Mouse (Mus musculus) T-helper 2 cell (primary cell): Measurements from ENCODE around the gene Ankrd24.

Source experiments
- in situ Hi-C: fragments of 300-600 bp; cut with MboI, MseI; formaldehyde crosslinking; loops from one replicate; pipeline ENCODE4 v1.15.1; 2025; ENCODE audit warnings: high pct_unique_total_duplicates

The Ankrd24 gene

GRCm38 (mm10) chr10:81604968-81605665 is 23.2 kb upstream of the Ankrd24 start:
- in situ Hi-C loops, result loop anchor here (5.0 kb wide), 1 partner anchor 38 kb away; no protein-coding TSS in a partner anchor

DNA sequence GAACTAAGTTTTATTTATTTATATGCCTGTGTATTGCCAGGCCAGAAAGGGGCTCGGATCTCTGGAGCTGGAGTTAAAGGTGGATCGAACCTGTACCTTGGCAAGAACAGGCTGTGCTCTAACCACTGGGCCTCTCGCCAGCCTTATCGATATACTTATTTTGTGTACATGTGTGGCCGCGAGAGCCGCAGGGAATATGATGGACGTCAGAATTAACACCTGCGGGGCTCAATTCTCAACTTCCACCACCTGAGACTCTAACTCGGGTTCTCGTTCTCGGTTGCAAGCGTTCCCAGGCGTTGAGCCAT is 22.7 kb upstream of the Ankrd24 start:
- in situ Hi-C loops, result no loop called here

- in situ Hi-C loops, result no loop called here
These were observed 22.2 kb upstream of the Ankrd24 start, which contains the start of gene BC025920 for GRCm38 (mm10) chr10:81605974-81606751. Gene BC025920 (plus strand): TSS chr10:81606270.

DNA sequence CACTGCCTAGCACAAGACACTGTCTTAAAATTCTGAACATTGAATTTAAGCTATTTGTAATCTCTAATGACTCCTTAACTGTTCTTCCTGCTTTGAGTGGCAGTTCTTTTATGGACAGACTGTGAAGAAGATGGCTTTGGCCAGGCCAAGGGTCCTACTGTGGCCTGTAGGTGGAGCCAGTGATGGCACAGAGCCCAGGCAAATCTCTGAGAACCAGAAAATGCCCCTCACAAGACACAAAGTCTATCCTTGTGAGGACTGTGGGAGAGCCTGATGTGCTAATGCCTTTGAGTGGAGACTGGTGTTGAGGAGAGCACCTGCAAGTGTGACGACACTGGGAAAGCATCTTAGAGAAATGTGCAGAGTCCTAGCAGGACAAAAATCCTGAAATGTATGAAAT is 20.0 kb upstream of the Ankrd24 start:
- in situ Hi-C loops, result no loop called here

- in situ Hi-C loops, result no loop called here
These were observed 15.6 kb upstream of the Ankrd24 start for GRCm38 (mm10) chr10:81612779-81613178.

- in situ Hi-C loops, result no loop called here
These were observed 12.9 kb upstream of the Ankrd24 start for GRCm38 (mm10) chr10:81615486-81615885.

- in situ Hi-C loops, result no loop called here
These were observed 8.4 kb upstream of the Ankrd24 start for GRCm38 (mm10) chr10:81619976-81620375.

- in situ Hi-C loops, result no loop called here
These were observed 7.6 kb upstream of the Ankrd24 start for GRCm38 (mm10) chr10:81620786-81621185.

- in situ Hi-C loops, result no loop called here
These were observed 4.9 kb upstream of the Ankrd24 start for GRCm38 (mm10) chr10:81623441-81623840.

DNA sequence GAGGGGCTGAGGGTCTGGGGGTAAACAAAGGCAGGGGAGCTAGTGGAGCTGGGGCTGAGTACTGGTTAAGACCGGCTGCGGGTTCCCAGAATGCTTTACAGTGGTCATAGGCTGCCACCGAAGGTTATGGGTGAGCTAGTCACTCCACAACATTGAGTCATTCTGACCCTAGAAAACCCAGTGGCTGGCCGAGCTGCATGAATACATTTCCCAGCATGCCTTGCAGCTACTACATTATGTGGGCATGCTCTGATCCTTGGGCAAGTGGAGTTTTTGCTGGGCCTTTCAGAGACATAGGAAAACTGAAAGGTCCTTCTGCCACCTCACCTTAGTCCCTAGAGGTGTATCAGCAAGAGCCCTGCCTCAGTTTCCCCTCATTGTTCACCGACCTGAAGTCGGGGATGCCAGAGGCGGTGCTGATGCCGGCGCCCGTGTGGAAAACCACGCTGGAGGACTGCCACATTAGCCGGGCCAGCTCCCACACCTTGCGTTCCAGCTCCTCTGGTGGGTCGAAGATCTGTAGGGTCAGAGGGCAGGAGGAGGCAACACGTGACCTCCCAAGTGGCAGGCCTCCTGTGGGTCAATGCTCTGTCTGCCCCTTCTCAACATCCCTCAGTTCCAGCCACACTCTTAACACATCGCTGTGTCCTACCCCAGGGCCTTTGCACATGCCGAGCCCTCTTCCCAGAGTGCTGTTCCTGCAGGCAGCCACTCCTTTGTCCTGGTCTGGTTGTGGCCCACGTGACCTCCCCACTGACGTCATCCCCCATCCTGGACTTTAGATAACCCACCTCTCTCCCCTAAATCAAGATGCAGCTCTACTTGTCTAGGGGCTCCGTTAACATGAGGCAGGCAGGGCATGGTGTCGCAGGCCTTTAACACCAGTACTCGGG is 2.0 kb upstream of the Ankrd24 start:
- in situ Hi-C loops, result loop anchor here (25.0 kb wide), 1 partner anchor 1711 kb away; the partner anchor contains the start of gene Slc41a2

DNA sequence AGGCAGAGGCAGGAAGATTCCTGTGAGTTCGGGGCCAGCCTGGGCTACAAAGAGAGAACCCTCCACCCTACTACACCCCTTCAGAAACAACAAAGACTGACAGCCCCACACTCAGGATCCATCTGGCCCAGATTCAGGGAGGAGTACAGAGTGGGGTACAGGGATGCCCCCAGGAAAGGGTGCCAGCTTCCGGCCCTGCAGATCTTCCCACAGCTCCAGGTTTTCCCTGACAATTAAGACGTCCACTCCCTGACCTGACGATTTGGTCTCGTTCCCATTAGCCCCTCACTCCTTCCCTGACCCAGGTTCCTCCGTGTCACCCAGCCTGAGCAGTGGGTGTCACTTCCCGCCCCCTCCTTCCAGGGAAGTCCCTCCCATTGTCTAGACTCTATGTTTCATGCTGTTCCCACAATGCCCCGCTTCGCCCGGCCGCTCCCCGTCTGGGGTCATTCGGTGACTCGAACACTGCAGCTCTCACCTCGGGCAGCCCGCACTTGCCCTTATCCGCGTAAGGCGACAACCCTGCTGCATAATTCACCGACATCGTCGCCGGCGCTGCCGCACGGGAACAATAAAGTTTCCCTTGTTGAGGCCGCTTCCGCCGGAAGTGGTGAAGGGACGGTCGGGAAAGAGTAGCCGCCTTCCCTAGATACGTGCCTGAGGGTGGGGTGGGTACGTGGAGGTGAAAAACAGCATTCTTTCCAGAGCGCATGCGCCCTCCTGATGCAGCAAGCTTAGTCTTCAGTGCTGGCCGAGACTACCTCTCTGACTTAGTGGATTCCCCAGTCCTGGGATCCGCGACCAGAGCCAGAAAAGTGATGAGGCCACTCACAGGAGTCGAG is 1.1 kb upstream of the Ankrd24 start, which contains the start of gene Sirt6:
Gene Sirt6 (minus strand): TSS at position 804 of the 842 bp plus-strand sequence.
- in situ Hi-C loops, result loop anchor here (25.0 kb wide), 1 partner anchor 1710 kb away; the partner anchor contains the start of gene Slc41a2

- in situ Hi-C loops, result loop anchor here (25.0 kb wide), 1 partner anchor 1709 kb away; the partner anchor contains the start of gene Slc41a2
These were observed 512 bp upstream of the Ankrd24 start for GRCm38 (mm10) chr10:81627836-81628220.

- in situ Hi-C loops, result loop anchor here (5.0 to 25.0 kb wide), 2 partner anchors 999 to 1704 kb away; partner anchors contain the start of gene Slc41a2
These were observed 5.1 kb downstream of the Ankrd24 start for GRCm38 (mm10) chr10:81633253-81634099.

- in situ Hi-C loops, result loop anchor here (25.0 kb wide), 1 partner anchor 1701 kb away; the partner anchor contains the start of gene Slc41a2
These were observed 8.0 kb downstream of the Ankrd24 start for GRCm38 (mm10) chr10:81636338-81636737.

GRCm38 (mm10) chr10:81638101-81638500 is 9.8 kb downstream of the Ankrd24 start:
- in situ Hi-C loops, result loop anchor here (25.0 kb wide), 1 partner anchor 1699 kb away; the partner anchor contains the start of gene Slc41a2

DNA sequence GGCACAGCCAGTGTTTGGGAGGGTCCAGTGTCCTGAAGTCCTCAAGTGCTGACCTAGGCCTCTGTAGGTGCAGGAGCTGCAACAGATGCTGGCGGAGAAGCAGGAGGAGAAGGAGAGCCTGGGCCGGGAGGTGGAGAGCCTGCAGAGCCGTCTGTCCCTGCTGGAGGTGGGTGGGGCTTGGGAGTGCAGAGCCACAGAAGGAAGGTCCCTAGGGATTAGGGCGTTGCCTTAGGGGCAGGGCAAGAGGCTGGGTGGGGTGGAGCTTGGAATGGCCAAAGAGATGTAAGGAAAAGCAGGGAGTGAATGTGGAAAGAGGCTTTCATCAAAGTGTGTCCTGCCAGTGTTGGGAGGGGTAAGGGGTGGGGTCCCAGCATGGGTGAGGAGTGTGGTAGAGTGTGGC is 12.5 kb downstream of the Ankrd24 start:
- in situ Hi-C loops, result loop anchor here (25.0 kb wide), 1 partner anchor 1696 kb away; the partner anchor contains the start of gene Slc41a2

DNA sequence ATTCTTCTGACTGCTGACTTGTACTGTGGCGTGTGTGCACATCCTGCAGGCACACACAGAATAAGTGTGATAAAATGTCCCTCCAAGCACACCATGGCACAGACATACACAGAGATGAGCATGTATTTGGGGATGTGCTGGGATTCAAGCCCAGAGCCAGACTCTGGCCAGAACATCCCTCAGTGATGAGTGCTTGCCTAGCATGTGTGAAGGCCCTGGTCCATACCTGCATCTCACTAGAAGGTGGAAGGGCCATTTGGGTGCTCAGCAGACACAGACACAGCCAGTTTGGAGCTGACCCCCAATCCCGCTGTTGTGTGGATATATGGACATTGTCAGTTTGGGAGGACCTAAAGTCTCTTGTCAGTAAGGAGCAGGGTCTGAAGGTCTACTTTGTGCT is 13.2 kb downstream of the Ankrd24 start:
- in situ Hi-C loops, result loop anchor here (25.0 kb wide), 1 partner anchor 1696 kb away; the partner anchor contains the start of gene Slc41a2

- in situ Hi-C loops, result loop anchor here (25.0 kb wide), 1 partner anchor 1695 kb away; the partner anchor contains the start of gene Slc41a2
These were observed 13.8 kb downstream of the Ankrd24 start for GRCm38 (mm10) chr10:81641978-81642647.
